Mouse (Mus musculus): ENCODE measurements around the gene Brpf3. TPM values are rescaled to one million over a fixed set of nuclear protein-coding genes. Genes with fewer than 3 reads are reported as not detected.

Gene Brpf3
- polyA plus RNA-seq, 1 experiment: 34.3 TPM

DNA sequence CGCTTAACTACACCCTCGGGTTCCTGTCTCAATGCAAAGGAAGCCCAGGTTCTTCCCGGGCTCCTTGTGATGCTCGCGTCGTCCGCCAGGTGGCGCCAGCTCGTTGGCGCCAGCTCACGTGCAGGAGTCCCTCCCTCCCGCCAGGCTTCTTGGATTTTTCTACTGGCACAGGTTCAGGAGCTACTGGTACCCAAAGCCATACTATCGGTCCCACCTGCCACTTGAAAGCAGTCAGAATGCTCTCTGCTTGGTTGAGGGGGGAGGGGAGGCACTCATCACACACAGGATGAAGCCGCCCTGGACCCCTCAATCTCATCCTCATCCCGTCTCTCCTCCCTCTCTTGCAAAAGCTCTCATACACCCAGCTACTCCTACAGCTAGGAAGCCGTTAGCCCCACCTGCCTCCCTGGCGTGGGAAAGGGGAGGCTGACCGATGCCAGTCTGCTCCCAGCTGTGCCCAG, 79.1 kb downstream of the Brpf3 start:
- Histone ChIP-seq H3K4me1 (ENCODE audit: control insufficient read depth, insufficient read depth, low read length) (peaks cover 2% of the 10 kb centered on the region; the same call in 1 of the 2 replicates), H3K27ac (ENCODE audit: insufficient read depth, low read depth, low read length) (no peak overlapping the region), H3K4me3 (ENCODE audit: insufficient read depth, low read length) (no peak overlapping the region)
- TF ChIP-seq POLR2A (IDR thresholded peaks at IDR 0.05; ENCODE audit: borderline replicate concordance, low read depth, low read length) (no peak), CTCF (IDR thresholded peaks at IDR 0.05; ENCODE audit: low read depth, low read length) (peak; percentile 93)

DNA sequence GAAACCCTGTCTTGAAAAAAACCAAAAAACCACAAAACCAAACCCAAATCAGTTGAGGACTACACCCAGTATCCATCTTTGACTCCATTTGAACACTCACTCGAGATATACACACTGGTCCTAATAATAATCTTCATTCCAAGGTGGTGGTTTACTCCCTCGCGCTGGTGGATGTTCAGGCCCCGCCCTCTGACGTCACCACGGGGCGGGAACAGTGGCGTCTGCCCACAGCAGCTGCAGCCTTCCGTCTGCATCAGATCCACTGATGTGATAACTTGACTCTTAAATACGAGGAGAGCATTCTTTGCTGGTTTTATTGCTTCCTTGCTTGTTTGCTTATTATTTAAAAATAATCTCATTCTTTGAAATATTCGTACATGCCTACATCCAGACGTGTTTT, 81.4 kb downstream of the Brpf3 start:
- no peak for TF ChIP-seq POLR2A (IDR thresholded peaks at IDR 0.05; ENCODE audit: borderline replicate concordance, low read depth, low read length)
- TF ChIP-seq CTCF (IDR thresholded peaks at IDR 0.05; ENCODE audit: low read depth, low read length): no peak
- H3K4me3 ChIP-seq (ENCODE audit: insufficient read depth, low read length): no peak overlapping the region
- H3K27ac ChIP-seq (ENCODE audit: insufficient read depth, low read depth, low read length): no peak overlapping the region
- H3K4me1 ChIP-seq (ENCODE audit: control insufficient read depth, insufficient read depth, low read length): peaks cover 2% of the 10 kb centered on the region; the same call in 1 of the 2 replicates

DNA sequence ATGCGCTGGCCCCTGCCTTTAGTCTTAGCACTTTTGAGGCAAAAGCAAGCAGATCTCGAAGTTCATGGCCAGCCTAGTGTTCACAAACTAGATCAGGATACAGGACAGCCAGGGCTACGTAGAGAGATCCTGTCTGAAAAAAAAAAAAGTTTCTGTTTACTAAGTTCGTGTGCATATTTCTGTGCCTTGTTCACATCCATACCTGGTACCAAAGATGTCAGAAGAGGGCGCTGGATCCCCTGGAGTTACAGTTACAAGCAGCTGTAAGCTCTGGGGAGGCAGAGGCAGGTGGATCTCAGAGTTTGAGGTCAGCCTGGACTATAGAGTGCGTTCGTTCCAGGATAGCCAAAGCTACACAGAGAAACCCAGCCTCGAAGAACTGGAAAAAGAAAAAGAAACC, 81.9 kb downstream of the Brpf3 start:
- no peak overlapping the region for H3K27ac ChIP-seq (ENCODE audit: insufficient read depth, low read depth, low read length)
- TF ChIP-seq CTCF (IDR thresholded peaks at IDR 0.05; ENCODE audit: low read depth, low read length) (no peak), POLR2A (IDR thresholded peaks at IDR 0.05; ENCODE audit: borderline replicate concordance, low read depth, low read length) (no peak)
- H3K4me1 ChIP-seq (ENCODE audit: control insufficient read depth, insufficient read depth, low read length): peaks cover 2% of the 10 kb centered on the region; the same call in 1 of the 2 replicates
- no peak overlapping the region for H3K4me3 ChIP-seq (ENCODE audit: insufficient read depth, low read length)

DNA sequence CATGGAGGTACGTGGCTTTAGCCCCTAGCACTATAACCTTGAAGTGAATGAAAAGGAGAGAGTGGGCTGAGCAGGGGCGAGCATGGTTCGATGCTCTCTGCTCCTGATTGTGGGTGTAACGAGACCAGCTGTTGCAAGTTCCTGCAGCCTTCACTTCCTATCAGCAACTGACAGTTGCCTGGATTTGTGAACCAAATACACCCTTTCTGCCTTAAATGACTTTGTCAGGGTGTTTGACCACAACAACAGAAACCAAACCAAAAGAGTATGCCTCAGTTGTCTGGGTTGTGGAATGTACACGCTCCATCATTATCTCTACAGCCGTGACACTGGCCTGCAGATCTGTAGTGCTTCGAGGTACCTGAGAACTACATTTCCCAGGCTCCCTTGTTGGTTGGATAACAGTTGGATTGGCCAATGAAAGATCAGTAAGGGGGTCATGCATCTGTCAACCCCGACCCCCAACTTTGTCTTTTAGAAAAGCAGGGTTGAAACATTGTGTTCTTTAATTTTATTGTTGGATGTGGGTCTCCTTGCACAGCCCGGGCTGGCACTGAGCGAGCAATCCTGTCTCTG, 83.1 kb downstream of the Brpf3 start:
- TF ChIP-seq POLR2A (IDR thresholded peaks at IDR 0.05; ENCODE audit: borderline replicate concordance, low read depth, low read length): no peak
- Histone ChIP-seq H3K27ac (ENCODE audit: insufficient read depth, low read depth, low read length) (no peak overlapping the region), H3K4me3 (ENCODE audit: insufficient read depth, low read length) (no peak overlapping the region), H3K4me1 (ENCODE audit: control insufficient read depth, insufficient read depth, low read length) (peaks cover 2% of the 10 kb centered on the region; the same call in 1 of the 2 replicates)

DNA sequence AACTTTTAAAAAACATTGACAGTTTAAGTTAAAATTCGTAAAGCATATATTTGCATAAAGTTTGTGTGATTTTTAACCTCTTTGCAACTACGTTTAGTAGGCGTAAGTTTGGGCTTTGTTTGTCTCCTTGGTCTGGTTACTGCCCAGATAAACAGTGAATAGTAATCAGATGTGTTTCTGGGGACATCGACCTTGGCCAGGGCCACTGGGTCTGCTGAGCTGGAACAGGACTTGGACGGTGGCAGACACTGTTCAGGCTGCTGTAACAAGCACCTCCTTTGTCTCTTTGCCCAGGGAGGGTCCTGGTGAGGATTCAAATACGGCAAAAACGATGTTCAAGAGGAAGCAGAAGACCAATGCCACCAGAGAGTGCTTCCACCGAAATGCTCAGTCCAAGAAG, 84.3 kb downstream of the Brpf3 start:
- TF ChIP-seq CTCF (IDR thresholded peaks at IDR 0.05; ENCODE audit: low read depth, low read length) (no peak), POLR2A (IDR thresholded peaks at IDR 0.05; ENCODE audit: borderline replicate concordance, low read depth, low read length) (no peak)
- Histone ChIP-seq H3K4me1 (ENCODE audit: control insufficient read depth, insufficient read depth, low read length) (peaks cover 2% of the 10 kb centered on the region; the same call in 1 of the 2 replicates), H3K4me3 (ENCODE audit: insufficient read depth, low read length) (no peak overlapping the region), H3K27ac (ENCODE audit: insufficient read depth, low read depth, low read length) (no peak overlapping the region)

DNA sequence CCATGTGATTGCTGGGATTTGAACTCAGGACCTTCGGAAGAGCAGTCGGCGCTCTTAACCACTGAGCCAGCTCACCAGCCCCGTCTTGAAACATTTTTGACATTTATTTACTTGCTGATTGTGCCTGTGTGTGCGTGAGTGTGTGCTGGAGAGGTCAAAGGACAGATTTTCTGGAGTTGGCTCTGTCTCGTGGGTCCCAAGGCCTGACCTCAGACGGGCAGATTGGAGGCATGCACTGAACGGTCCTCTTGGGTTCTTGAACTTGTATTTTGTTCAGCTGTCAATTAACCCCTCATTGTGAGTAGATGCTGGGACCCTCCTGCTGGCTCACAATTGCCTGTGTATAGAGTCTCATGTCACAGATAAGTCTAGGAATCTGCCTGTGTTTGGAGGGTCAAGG, 85.4 kb downstream of the Brpf3 start:
- H3K27ac ChIP-seq (ENCODE audit: insufficient read depth, low read depth, low read length): no peak overlapping the region
- TF ChIP-seq POLR2A (IDR thresholded peaks at IDR 0.05; ENCODE audit: borderline replicate concordance, low read depth, low read length): no peak
- no peak for TF ChIP-seq CTCF (IDR thresholded peaks at IDR 0.05; ENCODE audit: low read depth, low read length)
- no peak overlapping the region for H3K4me3 ChIP-seq (ENCODE audit: insufficient read depth, low read length)
- peaks cover 2% of the 10 kb centered on the region; the same call in 1 of the 2 replicates for H3K4me1 ChIP-seq (ENCODE audit: control insufficient read depth, insufficient read depth, low read length)

Other genes with a start within 250 kb of the Brpf3 start
- not detected in 2 replicates for gene Clps, start 240.3 kb upstream of the Brpf3 start, polyA plus RNA-seq (2012; ENCODE audit: insufficient read depth, insufficient read length, missing spikeins)
- not detected in 2 replicates for gene Lhfpl5, start 225.4 kb upstream of the Brpf3 start, polyA plus RNA-seq (2012; ENCODE audit: insufficient read depth, insufficient read length, missing spikeins)
- 61.7 and 74.6 TPM in 2 replicates for gene Srpk1, start 178.4 kb upstream of the Brpf3 start, polyA plus RNA-seq (2012; ENCODE audit: insufficient read depth, insufficient read length, missing spikeins)
- 0.95 TPM in 1 of 2 replicates, not detected in the other for gene Slc26a8, start 110.9 kb upstream of the Brpf3 start, polyA plus RNA-seq (2012; ENCODE audit: insufficient read depth, insufficient read length, missing spikeins)
- 192 and 195 TPM in 2 replicates for gene Mapk14, start 109.8 kb upstream of the Brpf3 start, polyA plus RNA-seq (2012; ENCODE audit: insufficient read depth, insufficient read length, missing spikeins)
- gene AC170998.1, start 75.0 kb upstream of the Brpf3 start, polyA plus RNA-seq (2012; ENCODE audit: insufficient read depth, insufficient read length, missing spikeins): 4.0 and 11.4 TPM in 2 replicates
- 0.27 TPM in 1 of 2 replicates, not detected in the other for gene Mapk13, start 31.8 kb upstream of the Brpf3 start, polyA plus RNA-seq (2012; ENCODE audit: insufficient read depth, insufficient read length, missing spikeins)
- 0.44 and 0.83 TPM in 2 replicates for gene Pnpla1, start 57.3 kb downstream of the Brpf3 start, polyA plus RNA-seq (2012; ENCODE audit: insufficient read depth, insufficient read length, missing spikeins)
- 0.20 TPM in 1 of 2 replicates, not detected in the other for gene 4930539E08Rik, start 114.2 kb downstream of the Brpf3 start, polyA plus RNA-seq (2012; ENCODE audit: insufficient read depth, insufficient read length, missing spikeins)
- not detected in 2 replicates for gene Pxt1, start 142.8 kb downstream of the Brpf3 start, polyA plus RNA-seq (2012; ENCODE audit: insufficient read depth, insufficient read length, missing spikeins)
- gene Kctd20, start 150.9 kb downstream of the Brpf3 start, polyA plus RNA-seq (2012; ENCODE audit: insufficient read depth, insufficient read length, missing spikeins): 50.0 and 54.0 TPM in 2 replicates
- gene Stk38, start 206.9 kb downstream of the Brpf3 start, polyA plus RNA-seq (2012; ENCODE audit: insufficient read depth, insufficient read length, missing spikeins): 180 and 183 TPM in 2 replicates
- 151 and 170 TPM in 2 replicates for gene Srsf3, start 231.5 kb downstream of the Brpf3 start, polyA plus RNA-seq (2012; ENCODE audit: insufficient read depth, insufficient read length, missing spikeins)